Mouse (Mus musculus) stomach, postnatal 0 days (tissue): Measurements from ENCODE around the gene Usp48.

Experiments used
- CTCF ChIP-seq: IDR thresholded peaks from 2 replicates; pipeline ENCODE4 v1.5.1; 2016; ENCODE audit warnings: antibody characterized with exemption, low read depth, mild to moderate bottlenecking, moderate library complexity
- EP300 ChIP-seq: optimal IDR thresholded peaks from 2 replicates; pipeline ENCODE3; 2016; ENCODE audit warnings: antibody characterized with exemption

DNA sequence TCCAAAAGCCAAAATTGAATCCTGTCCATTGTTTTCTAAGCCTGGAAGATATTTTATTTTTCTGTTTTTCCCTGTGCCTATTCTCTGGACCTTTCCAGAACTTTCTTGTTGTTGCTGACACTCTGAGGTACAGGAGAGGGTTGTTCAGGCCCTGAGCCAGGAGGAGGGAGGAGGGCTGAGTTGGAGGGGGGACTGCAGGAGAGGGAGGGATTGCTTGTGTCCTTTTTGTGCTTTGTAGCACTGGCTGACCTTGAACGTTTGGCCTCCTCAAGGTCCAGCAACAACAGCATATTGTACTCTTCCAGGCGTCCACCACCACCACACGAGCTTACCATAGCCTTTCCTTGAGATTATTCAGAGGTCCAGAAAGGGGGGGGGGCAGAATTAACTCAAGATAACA lies 38.0 kb downstream of the Usp48 start:
- TF ChIP-seq CTCF (no peak), EP300 (no peak)
